Mouse (Mus musculus) thymus, adult 2 months (tissue): ENCODE data around the gene Arfip1.

Source experiments
- CTCF ChIP-seq: fragments of 200-500 bp; IDR thresholded peaks from 2 replicates; pipeline ENCODE4 v1.5.1; 2012; ENCODE audit warnings: mild to moderate bottlenecking, control low read depth, low read length, moderate library complexity, borderline replicate concordance; ENCODE audit not compliant: control insufficient read depth, poor library complexity, insufficient read depth; ENCODE audit errors: extremely low read depth
- POLR2A ChIP-seq: fragments of 200-500 bp; IDR thresholded peaks from 2 replicates; pipeline ENCODE4 v1.6.1; 2012; ENCODE audit warnings: mild to moderate bottlenecking, low read length, control low read depth, moderate library complexity; ENCODE audit not compliant: control insufficient read depth, poor library complexity, insufficient read depth; ENCODE audit errors: extremely low read depth

- TF ChIP-seq CTCF = no peak
- no peak for TF ChIP-seq POLR2A
Observed at GRCm38 (mm10) chr3:84474398-84474797, 108.0 kb downstream of the Arfip1 start.
